Mouse (Mus musculus): ENCODE measurements around the gene Slc12a4. TPM values are rescaled to one million over a fixed set of nuclear protein-coding genes. Genes with fewer than 3 reads are reported as not detected.
A peak's percentile ranks its signal among the peaks of the same experiment; 100 is the strongest.

Slc12a4 gene
- polyA plus RNA-seq, 1 experiment from 2014 or later: 23.5 TPM

- peak; percentile 74 for DNase-seq (ENCODE audit: low spot score)
- peak overlapping the region; percentile 80 for H3K9ac ChIP-seq (ENCODE audit: low read length)
- peak overlapping the region; percentile 59; the same call in 1 of the 2 replicates for H3K27ac ChIP-seq (replicated peaks; ENCODE audit: low read depth, low read length)
- ATAC-seq (ENCODE audit: insufficient number of reproducible peaks, low FRiP score, low TSS enrichment, low read depth): peak; percentile 37
- peaks cover 16% of the 10 kb centered on the region for H3K4me1 ChIP-seq (ENCODE audit: control insufficient read depth, insufficient read depth, low read length)
- H3K36me3 ChIP-seq (ENCODE audit: control insufficient read depth, insufficient read depth, low read length): no peaks in the 10 kb centered on the region
- H3K4me2 ChIP-seq (ENCODE audit: low read depth, severe bottlenecking): peak overlapping the region; percentile 81
- H3K4me3 ChIP-seq (ENCODE audit: low read depth, low read length): peak overlapping the region; percentile 81
- no peaks in the 10 kb centered on the region for H3K9me3 ChIP-seq (ENCODE audit: control insufficient read depth, low read length)
- no peaks in the 10 kb centered on the region for H3K27me3 ChIP-seq (ENCODE audit: control insufficient read depth, insufficient read depth, low read length)
- 2% methylated on average over 40 of the region's 40 CpGs for WGBS
Observed at GRCm38 (mm10) chr8:105965266-105965904, 512 bp downstream of the Slc12a4 start.

GRCm38 (mm10) chr8:105964506-105965265 lies 1.2 kb downstream of the Slc12a4 start:
- H3K4me1 ChIP-seq (ENCODE audit: control insufficient read depth, insufficient read depth, low read length): peaks cover 16% of the 10 kb centered on the region
- 61% methylated on average over 12 of the region's 12 CpGs for WGBS
- no peaks in the 10 kb centered on the region for H3K27me3 ChIP-seq (ENCODE audit: control insufficient read depth, insufficient read depth, low read length)
- H3K4me2 ChIP-seq (ENCODE audit: low read depth, severe bottlenecking): peak overlapping the region; percentile 81
- H3K36me3 ChIP-seq (ENCODE audit: control insufficient read depth, insufficient read depth, low read length): no peaks in the 10 kb centered on the region
- H3K27ac ChIP-seq (replicated peaks; ENCODE audit: low read depth, low read length): no peak overlapping the region
- peak overlapping the region; percentile 81 for H3K4me3 ChIP-seq (ENCODE audit: low read depth, low read length)
- no peak overlapping the region; the same call in 1 of the 2 replicates for H3K9ac ChIP-seq (ENCODE audit: low read length)
- ATAC-seq (ENCODE audit: insufficient number of reproducible peaks, low FRiP score, low TSS enrichment, low read depth): no peak; the same call in 1 of the 2 replicates
- no peaks in the 10 kb centered on the region for H3K9me3 ChIP-seq (ENCODE audit: control insufficient read depth, low read length)
- no peak for DNase-seq (ENCODE audit: low spot score)

GRCm38 (mm10) chr8:105961536-105961935 lies 4.4 kb downstream of the Slc12a4 start:
- Histone ChIP-seq H3K27me3 (ENCODE audit: control insufficient read depth, insufficient read depth, low read length) (no peaks in the 10 kb centered on the region), H3K4me2 (ENCODE audit: low read depth, severe bottlenecking) (no peak overlapping the region), H3K27ac (replicated peaks; ENCODE audit: low read depth, low read length) (no peak overlapping the region), H3K4me3 (ENCODE audit: low read depth, low read length) (no peak overlapping the region), H3K9ac (ENCODE audit: low read length) (no peak overlapping the region), H3K36me3 (ENCODE audit: control insufficient read depth, insufficient read depth, low read length) (peaks cover 2% of the 10 kb centered on the region; the same call in 1 of the 2 replicates), H3K4me1 (ENCODE audit: control insufficient read depth, insufficient read depth, low read length) (peaks cover 8% of the 10 kb centered on the region), H3K9me3 (ENCODE audit: control insufficient read depth, low read length) (no peaks in the 10 kb centered on the region)
- WGBS: 87% methylated on average over 10 of the region's 10 CpGs
- DNase-seq (ENCODE audit: low spot score): no peak
- ATAC-seq (ENCODE audit: insufficient number of reproducible peaks, low FRiP score, low TSS enrichment, low read depth): no peak

- no peaks in the 10 kb centered on the region for H3K27me3 ChIP-seq (ENCODE audit: control insufficient read depth, insufficient read depth, low read length)
- no peak for ATAC-seq (ENCODE audit: insufficient number of reproducible peaks, low FRiP score, low TSS enrichment, low read depth)
- WGBS: 75% methylated on average over 14 of the region's 14 CpGs
- peaks cover 2% of the 10 kb centered on the region; the same call in 1 of the 2 replicates for H3K36me3 ChIP-seq (ENCODE audit: control insufficient read depth, insufficient read depth, low read length)
- H3K4me3 ChIP-seq (ENCODE audit: low read depth, low read length): no peak overlapping the region
- no peak overlapping the region for H3K9ac ChIP-seq (ENCODE audit: low read length)
- no peak overlapping the region for H3K4me2 ChIP-seq (ENCODE audit: low read depth, severe bottlenecking)
- no peak for DNase-seq (ENCODE audit: low spot score)
- no peak overlapping the region for H3K27ac ChIP-seq (replicated peaks; ENCODE audit: low read depth, low read length)
- no peaks in the 10 kb centered on the region for H3K9me3 ChIP-seq (ENCODE audit: control insufficient read depth, low read length)
- peaks cover 8% of the 10 kb centered on the region for H3K4me1 ChIP-seq (ENCODE audit: control insufficient read depth, insufficient read depth, low read length)
Observed at GRCm38 (mm10) chr8:105961101-105961500, 4.8 kb downstream of the Slc12a4 start.

GRCm38 (mm10) chr8:105959350-105959749 lies 6.5 kb downstream of the Slc12a4 start:
- ATAC-seq (ENCODE audit: insufficient number of reproducible peaks, low FRiP score, low TSS enrichment, low read depth) (no peak), DNase-seq (ENCODE audit: low spot score) (no peak)
- H3K4me3 ChIP-seq (ENCODE audit: low read depth, low read length): no peak overlapping the region
- WGBS: 91% methylated on average over 7 of the region's 7 CpGs
- H3K27ac ChIP-seq (replicated peaks; ENCODE audit: low read depth, low read length): no peak overlapping the region
- H3K36me3 ChIP-seq (ENCODE audit: control insufficient read depth, insufficient read depth, low read length): peaks cover 6% of the 10 kb centered on the region; the same call in 1 of the 2 replicates
- H3K9ac ChIP-seq (ENCODE audit: low read length): no peak overlapping the region
- H3K9me3 ChIP-seq (ENCODE audit: control insufficient read depth, low read length): no peaks in the 10 kb centered on the region
- H3K27me3 ChIP-seq (ENCODE audit: control insufficient read depth, insufficient read depth, low read length): no peaks in the 10 kb centered on the region
- no peak overlapping the region for H3K4me2 ChIP-seq (ENCODE audit: low read depth, severe bottlenecking)
- H3K4me1 ChIP-seq (ENCODE audit: control insufficient read depth, insufficient read depth, low read length): peaks cover 2% of the 10 kb centered on the region

- Histone ChIP-seq H3K9ac (ENCODE audit: low read length) (no peak overlapping the region), H3K4me3 (ENCODE audit: low read depth, low read length) (no peak overlapping the region), H3K36me3 (ENCODE audit: control insufficient read depth, insufficient read depth, low read length) (peaks cover 6% of the 10 kb centered on the region; the same call in 1 of the 2 replicates), H3K4me2 (ENCODE audit: low read depth, severe bottlenecking) (no peak overlapping the region), H3K4me1 (ENCODE audit: control insufficient read depth, insufficient read depth, low read length) (no peaks in the 10 kb centered on the region), H3K27me3 (ENCODE audit: control insufficient read depth, insufficient read depth, low read length) (no peaks in the 10 kb centered on the region), H3K27ac (replicated peaks; ENCODE audit: low read depth, low read length) (no peak overlapping the region), H3K9me3 (ENCODE audit: control insufficient read depth, low read length) (no peaks in the 10 kb centered on the region)
- 70% methylated on average over 3 of the region's 4 CpGs for WGBS
- DNase-seq (ENCODE audit: low spot score): no peak
- ATAC-seq (ENCODE audit: insufficient number of reproducible peaks, low FRiP score, low TSS enrichment, low read depth): no peak
Observed at GRCm38 (mm10) chr8:105957813-105958212, 8.1 kb downstream of the Slc12a4 start.

GRCm38 (mm10) chr8:105956556-105956955 lies 9.3 kb downstream of the Slc12a4 start:
- no peak overlapping the region for H3K9ac ChIP-seq (ENCODE audit: low read length)
- ATAC-seq (ENCODE audit: insufficient number of reproducible peaks, low FRiP score, low TSS enrichment, low read depth): 0 out of 2 replicates have a peak, but pooled peaks have one; percentile 17
- H3K27me3 ChIP-seq (ENCODE audit: control insufficient read depth, insufficient read depth, low read length): no peaks in the 10 kb centered on the region
- peaks cover 8% of the 10 kb centered on the region for H3K36me3 ChIP-seq (ENCODE audit: control insufficient read depth, insufficient read depth, low read length)
- no peaks in the 10 kb centered on the region for H3K9me3 ChIP-seq (ENCODE audit: control insufficient read depth, low read length)
- H3K4me2 ChIP-seq (ENCODE audit: low read depth, severe bottlenecking): no peak overlapping the region
- no peak overlapping the region for H3K27ac ChIP-seq (replicated peaks; ENCODE audit: low read depth, low read length)
- H3K4me1 ChIP-seq (ENCODE audit: control insufficient read depth, insufficient read depth, low read length): no peaks in the 10 kb centered on the region
- H3K4me3 ChIP-seq (ENCODE audit: low read depth, low read length): no peak overlapping the region
- WGBS: 88% methylated on average over 4 of the region's 4 CpGs
- DNase-seq (ENCODE audit: low spot score): no peak

GRCm38 (mm10) chr8:105951057-105951659 lies 14.7 kb downstream of the Slc12a4 start:
- Histone ChIP-seq H3K9me3 (ENCODE audit: control insufficient read depth, low read length) (no peaks in the 10 kb centered on the region), H3K4me2 (ENCODE audit: low read depth, severe bottlenecking) (no peak overlapping the region), H3K4me1 (ENCODE audit: control insufficient read depth, insufficient read depth, low read length) (no peaks in the 10 kb centered on the region), H3K36me3 (ENCODE audit: control insufficient read depth, insufficient read depth, low read length) (peaks cover 32% of the 10 kb centered on the region), H3K4me3 (ENCODE audit: low read depth, low read length) (no peak overlapping the region), H3K27me3 (ENCODE audit: control insufficient read depth, insufficient read depth, low read length) (no peaks in the 10 kb centered on the region), H3K27ac (replicated peaks; ENCODE audit: low read depth, low read length) (no peak overlapping the region), H3K9ac (ENCODE audit: low read length) (no peak overlapping the region)
- ATAC-seq (ENCODE audit: insufficient number of reproducible peaks, low FRiP score, low TSS enrichment, low read depth): no peak
- DNase-seq (ENCODE audit: low spot score): no peak
- WGBS: 54% methylated on average over 7 of the region's 7 CpGs

Data from limb, embryonic 11.5 days (tissue).